25 mouse cellular contexts compared by ENCODE assay signal in genomic region chr14:92591592-92592198, GRCm38 (mm10).
DNase-seq lines count a peak whose midpoint lies in the region; ATAC-seq lines count a peak whose summit lies in the region.
"Had no signal": no experiment of that assay in that cellular context is flagged by ENCODE, and none has a peak within 500 bp of the region (broad histone marks: within the 10 kb centered on the region; RNA-seq: fewer than 3 reads in every experiment).

No protein-coding gene starts in this region.

- H3K9ac ChIP-seq in forebrain, embryonic 14.5 days (ENCODE audit: low read length) = no peak overlapping the region
- H3K9ac ChIP-seq in forebrain, embryonic 11.5 days (ENCODE audit: low read length) = no peak overlapping the region
- H3K9ac ChIP-seq in neural tube, embryonic 11.5 days (ENCODE audit: low read length) = no peak overlapping the region
- no peak overlapping the region for H3K9ac ChIP-seq in hindbrain, embryonic 13.5 days
- H3K9ac ChIP-seq in neural tube, embryonic 14.5 days (replicated peaks; ENCODE audit: low read depth, low read length) = no peak overlapping the region
- H3K9ac ChIP-seq: heart, embryonic 12.5 days; hindbrain, embryonic 15.5 days; kidney, embryonic 15.5 days; limb, embryonic 12.5 days; liver, postnatal 0 days had no signal

- H3K27ac ChIP-seq in forebrain, embryonic 14.5 days (ENCODE audit: low read depth, low read length) = no peak overlapping the region
- H3K27ac ChIP-seq in forebrain, embryonic 11.5 days (ENCODE audit: low read depth, low read length) = no peak overlapping the region
- H3K27ac ChIP-seq in neural tube, embryonic 11.5 days (ENCODE audit: low read depth, low read length) = no peak overlapping the region
- no peak overlapping the region for H3K27ac ChIP-seq in hindbrain, embryonic 13.5 days
- no peak overlapping the region for H3K27ac ChIP-seq in neural tube, embryonic 14.5 days (ENCODE audit: low read depth, low read length)
- H3K27ac ChIP-seq: hindbrain, embryonic 15.5 days; kidney, embryonic 15.5 days; limb, embryonic 12.5 days; macrophage had no signal

- no peak overlapping the region for H3K4me2 ChIP-seq in forebrain, embryonic 14.5 days (ENCODE audit: low read length)
- no peak overlapping the region for H3K4me2 ChIP-seq in forebrain, embryonic 11.5 days (ENCODE audit: low read depth, low read length, severe bottlenecking)
- H3K4me2 ChIP-seq in neural tube, embryonic 11.5 days (ENCODE audit: low read depth) = no peak overlapping the region
- no peak overlapping the region for H3K4me2 ChIP-seq in hindbrain, embryonic 13.5 days
- no peak overlapping the region for H3K4me2 ChIP-seq in neural tube, embryonic 14.5 days (ENCODE audit: low read depth, low read length)
- H3K4me2 ChIP-seq: heart, embryonic 12.5 days; hindbrain, embryonic 15.5 days; kidney, embryonic 15.5 days; limb, embryonic 12.5 days; liver, embryonic 11.5 days had no signal

- H3K9me3 ChIP-seq in forebrain, embryonic 14.5 days (replicated peaks; ENCODE audit: control insufficient read depth, low read length) = no peaks in the 10 kb centered on the region
- H3K9me3 ChIP-seq in forebrain, embryonic 11.5 days (ENCODE audit: control insufficient read depth, low read length) = no peaks in the 10 kb centered on the region
- H3K9me3 ChIP-seq in neural tube, embryonic 11.5 days (ENCODE audit: control insufficient read depth, low read length) = no peaks in the 10 kb centered on the region
- no peaks in the 10 kb centered on the region for H3K9me3 ChIP-seq in hindbrain, embryonic 13.5 days
- H3K9me3 ChIP-seq in neural tube, embryonic 14.5 days (ENCODE audit: control insufficient read depth, low read length) = no peaks in the 10 kb centered on the region
- H3K9me3 ChIP-seq: heart, embryonic 12.5 days; hindbrain, embryonic 15.5 days; kidney, embryonic 15.5 days; limb, embryonic 12.5 days had no signal

- WGBS in forebrain, embryonic 14.5 days = 55% methylated on average over 7 of the region's 7 CpGs
- 76% methylated on average over 7 of the region's 7 CpGs for WGBS in forebrain, embryonic 11.5 days
- WGBS in neural tube, embryonic 11.5 days = 69% methylated on average over 7 of the region's 7 CpGs
- 42% methylated on average over 7 of the region's 7 CpGs for WGBS in hindbrain, embryonic 13.5 days
- WGBS in neural tube, embryonic 14.5 days = 35% methylated on average over 7 of the region's 7 CpGs

- no peaks in the 10 kb centered on the region for H3K4me1 ChIP-seq in forebrain, embryonic 14.5 days (ENCODE audit: control insufficient read depth, insufficient read depth, low read length)
- no peaks in the 10 kb centered on the region for H3K4me1 ChIP-seq in forebrain, embryonic 11.5 days (replicated peaks; ENCODE audit: control insufficient read depth, insufficient read depth, low read length)
- H3K4me1 ChIP-seq in neural tube, embryonic 11.5 days (ENCODE audit: control insufficient read depth, insufficient read depth, low read length) = no peaks in the 10 kb centered on the region
- H3K4me1 ChIP-seq in hindbrain, embryonic 13.5 days (replicated peaks) = no peaks in the 10 kb centered on the region; the same call in 1 of the 2 replicates
- no peaks in the 10 kb centered on the region for H3K4me1 ChIP-seq in neural tube, embryonic 14.5 days (ENCODE audit: control insufficient read depth, insufficient read depth, low read length)
- H3K4me1 ChIP-seq: heart, embryonic 12.5 days; hindbrain, embryonic 15.5 days; kidney, embryonic 15.5 days; limb, embryonic 12.5 days had no signal

- no peaks in the 10 kb centered on the region for H3K36me3 ChIP-seq in forebrain, embryonic 14.5 days (ENCODE audit: control insufficient read depth, insufficient read depth, low read length)
- H3K36me3 ChIP-seq in forebrain, embryonic 11.5 days (ENCODE audit: control insufficient read depth, insufficient read depth, low read length) = no peaks in the 10 kb centered on the region
- H3K36me3 ChIP-seq in neural tube, embryonic 11.5 days (ENCODE audit: control insufficient read depth, insufficient read depth, low read length) = no peaks in the 10 kb centered on the region
- no peaks in the 10 kb centered on the region for H3K36me3 ChIP-seq in hindbrain, embryonic 13.5 days
- H3K36me3 ChIP-seq in neural tube, embryonic 14.5 days (ENCODE audit: control insufficient read depth, insufficient read depth, low read length) = no peaks in the 10 kb centered on the region
- H3K36me3 ChIP-seq: heart, embryonic 12.5 days; hindbrain, embryonic 15.5 days; kidney, embryonic 15.5 days; limb, embryonic 12.5 days had no signal

- H3K27me3 ChIP-seq in forebrain, embryonic 14.5 days (replicated peaks; ENCODE audit: control insufficient read depth, insufficient read depth, low read length) = no peaks in the 10 kb centered on the region
- no peaks in the 10 kb centered on the region for H3K27me3 ChIP-seq in forebrain, embryonic 11.5 days (ENCODE audit: control insufficient read depth, insufficient read depth, low read length)
- no peaks in the 10 kb centered on the region for H3K27me3 ChIP-seq in neural tube, embryonic 11.5 days (ENCODE audit: control insufficient read depth, insufficient read depth, low read length)
- no peaks in the 10 kb centered on the region for H3K27me3 ChIP-seq in hindbrain, embryonic 13.5 days
- no peaks in the 10 kb centered on the region for H3K27me3 ChIP-seq in neural tube, embryonic 14.5 days (ENCODE audit: control insufficient read depth, insufficient read depth, low read length)
- H3K27me3 ChIP-seq: heart, embryonic 12.5 days; hindbrain, embryonic 15.5 days; kidney, embryonic 15.5 days; limb, embryonic 12.5 days had no signal

- DNase-seq in forebrain, embryonic 14.5 days (ENCODE audit: low spot score) = peak; percentile 48
- no peak for DNase-seq in forebrain, embryonic 11.5 days (ENCODE audit: low spot score)
- no peak for DNase-seq in neural tube, embryonic 11.5 days (ENCODE audit: low spot score)
- no peak for DNase-seq in neural tube, embryonic 10.5 days (ENCODE audit: extremely low spot score, low spot score)
- no peak for DNase-seq in B cell, adult 2 months
- DNase-seq: adrenal gland, postnatal 10 days; cerebellum, adult 8-10 months; gastrocnemius, postnatal 25 days; heart, adult 18-20 months; heart, postnatal 10 days; kidney, adult 11 months; kidney, postnatal 36 days; liver, postnatal 0 days; retina, postnatal 1 day; right cerebral cortex, postnatal 25 days had no signal

- H3K4me3 ChIP-seq in forebrain, embryonic 14.5 days (ENCODE audit: low read depth, low read length) = no peak overlapping the region
- no peak overlapping the region for H3K4me3 ChIP-seq in forebrain, embryonic 11.5 days (ENCODE audit: low read depth, low read length)
- no peak overlapping the region for H3K4me3 ChIP-seq in neural tube, embryonic 11.5 days (ENCODE audit: low read depth, low read length)
- no peak overlapping the region for H3K4me3 ChIP-seq in hindbrain, embryonic 13.5 days
- H3K4me3 ChIP-seq in neural tube, embryonic 14.5 days (ENCODE audit: low read depth, low read length) = no peak overlapping the region
- H3K4me3 ChIP-seq: heart, embryonic 12.5 days; hindbrain, embryonic 15.5 days; kidney, embryonic 15.5 days; limb, embryonic 12.5 days had no signal

- 0 out of 2 replicates have a peak, but pooled peaks have one; percentile 29 for ATAC-seq in forebrain, embryonic 14.5 days
- no peak for ATAC-seq in forebrain, embryonic 11.5 days (replicated peaks; ENCODE audit: low FRiP score)
- ATAC-seq in neural tube, embryonic 11.5 days (ENCODE audit: insufficient read depth, low FRiP score, low TSS enrichment) = peak; percentile 49; the same call in 1 of the 2 replicates
- ATAC-seq in hindbrain, embryonic 13.5 days (ENCODE audit: low FRiP score) = peak; percentile 69; the same call in 1 of the 2 replicates
- ATAC-seq in neural tube, embryonic 14.5 days (ENCODE audit: low read depth) = peak; percentile 31; the same call in 1 of the 2 replicates
- ATAC-seq: activated CD4-positive, CD25-positive, alpha-beta regulatory T cell, adult 4 months; liver, postnatal 0 days; lung, postnatal 0 days had no signal
